Mouse (Mus musculus): ENCODE results near the gene Trank1.

DNA sequence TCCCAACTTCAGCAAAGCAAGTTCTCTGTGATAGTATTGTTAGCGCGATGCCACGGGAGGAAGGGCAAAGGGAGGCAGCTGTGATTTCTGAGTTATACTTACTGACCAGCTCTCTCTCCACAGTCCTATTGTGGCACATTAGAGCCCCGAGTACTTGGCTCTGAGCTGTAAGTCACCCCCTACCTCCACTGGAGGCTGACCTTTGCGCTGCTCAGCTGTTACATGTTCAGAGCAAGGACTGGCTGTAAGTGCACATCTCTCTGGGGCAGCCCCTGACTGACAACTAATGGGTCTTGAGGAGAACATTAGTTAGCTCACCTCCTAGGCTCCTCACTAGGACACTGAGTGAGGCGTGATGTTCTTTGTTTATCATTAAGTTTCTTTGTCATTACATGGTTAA is 128.9 kb downstream of the Trank1 start:
- TF ChIP-seq CTCF (IDR thresholded peaks at IDR 0.05; ENCODE audit: insufficient read depth, low read length) = no peak
- TF ChIP-seq POLR2A (IDR thresholded peaks at IDR 0.05; ENCODE audit: borderline replicate concordance, extremely low read depth, low read depth, low read length) = no peak

All from lung, adult 2 months (tissue).